Mouse (Mus musculus): ENCODE data around the gene Fstl1. TPM values are rescaled to one million over a fixed set of nuclear protein-coding genes. Genes with fewer than 3 reads are reported as not detected.

Fstl1 gene
- polyA plus RNA-seq, 1 experiment from 2014 or later, result 271 TPM

DNA sequence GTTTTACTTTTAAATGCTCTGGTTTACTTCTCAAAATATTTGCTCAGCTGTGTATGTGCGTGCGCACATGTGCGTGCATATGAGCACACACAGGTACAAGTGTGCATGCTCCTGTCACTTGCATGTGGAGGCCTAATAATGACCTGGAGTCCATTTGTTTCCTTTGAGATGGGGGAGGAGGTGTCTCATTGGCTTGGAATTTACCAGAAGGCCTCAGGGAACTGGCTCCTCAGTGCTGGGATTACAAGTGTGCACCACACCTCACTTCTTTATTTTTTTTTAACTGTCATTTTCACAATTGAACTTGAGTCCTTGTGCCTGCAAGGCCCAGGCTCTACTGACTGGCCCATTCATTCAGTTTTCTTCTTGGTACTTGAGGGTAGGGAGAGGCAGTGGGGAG is 100.7 kb downstream of the Fstl1 start:
- 97% methylated on average over 3 of the region's 3 CpGs for WGBS
- Histone ChIP-seq H3K4me3 (ENCODE audit: low read depth, low read length) (no peak overlapping the region), H3K36me3 (ENCODE audit: control insufficient read depth, insufficient read depth, low read length) (peaks cover 11% of the 10 kb centered on the region)

DNA sequence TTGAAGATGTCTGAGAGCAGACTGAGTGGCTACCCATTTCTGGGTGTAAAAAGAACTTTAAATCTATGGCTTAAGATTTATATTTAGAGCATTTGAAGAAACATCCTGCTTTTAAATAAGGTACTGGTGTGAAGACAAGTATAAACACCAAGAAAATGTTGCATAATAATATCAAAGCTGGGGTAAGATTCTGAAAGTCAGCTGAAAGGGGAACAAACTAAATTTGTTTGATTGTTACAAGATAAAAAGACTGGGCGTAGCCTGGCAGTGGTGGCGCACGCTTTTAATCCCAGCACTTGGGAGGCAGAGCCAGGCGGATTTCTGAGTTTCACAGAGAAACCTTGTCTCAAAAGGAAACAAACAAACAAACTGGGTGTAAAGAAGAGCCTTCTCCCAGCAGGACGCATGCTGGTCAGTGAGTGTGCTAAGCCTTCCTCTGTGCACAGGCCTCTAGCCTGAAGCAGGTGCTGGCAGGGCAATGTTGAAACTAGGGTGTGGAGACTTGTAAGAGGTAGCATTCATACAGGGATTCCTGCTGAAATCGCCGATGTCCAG is 102.4 kb downstream of the Fstl1 start:
- H3K27me3 ChIP-seq (ENCODE audit: control insufficient read depth, insufficient read depth, low read length), result no peaks in the 10 kb centered on the region
- H3K4me2 ChIP-seq (replicated peaks; ENCODE audit: low read depth, low read length), result no peak overlapping the region
- peaks cover 17% of the 10 kb centered on the region for H3K36me3 ChIP-seq (ENCODE audit: control insufficient read depth, insufficient read depth, low read length)
- H3K9me3 ChIP-seq (ENCODE audit: control insufficient read depth, low read length), result no peaks in the 10 kb centered on the region
- no peak overlapping the region for H3K27ac ChIP-seq (ENCODE audit: low read depth, low read length)
- DNase-seq (ENCODE audit: low spot score) (no peak), ATAC-seq (ENCODE audit: low FRiP score) (no peak)
- H3K4me1 ChIP-seq (replicated peaks; ENCODE audit: control insufficient read depth, insufficient read depth, low read length), result no peaks in the 10 kb centered on the region
- WGBS, result 90% methylated on average over 7 of the region's 7 CpGs
- H3K9ac ChIP-seq (ENCODE audit: low read depth, low read length), result no peak overlapping the region
- H3K4me3 ChIP-seq (ENCODE audit: low read depth, low read length), result no peak overlapping the region

More for the DNA sequence above, 100.7 kb downstream of the Fstl1 start:
- no peaks in the 10 kb centered on the region for H3K4me1 ChIP-seq (replicated peaks; ENCODE audit: control insufficient read depth, insufficient read depth, low read length)
- H3K4me2 ChIP-seq (replicated peaks; ENCODE audit: low read depth, low read length), result no peak overlapping the region
- no peaks in the 10 kb centered on the region for H3K9me3 ChIP-seq (ENCODE audit: control insufficient read depth, low read length)
- no peak for DNase-seq (ENCODE audit: low spot score)
- H3K27ac ChIP-seq (ENCODE audit: low read depth, low read length), result no peak overlapping the region
- H3K27me3 ChIP-seq (ENCODE audit: control insufficient read depth, insufficient read depth, low read length), result no peaks in the 10 kb centered on the region
- no peak for ATAC-seq (ENCODE audit: low FRiP score)
- H3K9ac ChIP-seq (ENCODE audit: low read depth, low read length), result no peak overlapping the region

DNA sequence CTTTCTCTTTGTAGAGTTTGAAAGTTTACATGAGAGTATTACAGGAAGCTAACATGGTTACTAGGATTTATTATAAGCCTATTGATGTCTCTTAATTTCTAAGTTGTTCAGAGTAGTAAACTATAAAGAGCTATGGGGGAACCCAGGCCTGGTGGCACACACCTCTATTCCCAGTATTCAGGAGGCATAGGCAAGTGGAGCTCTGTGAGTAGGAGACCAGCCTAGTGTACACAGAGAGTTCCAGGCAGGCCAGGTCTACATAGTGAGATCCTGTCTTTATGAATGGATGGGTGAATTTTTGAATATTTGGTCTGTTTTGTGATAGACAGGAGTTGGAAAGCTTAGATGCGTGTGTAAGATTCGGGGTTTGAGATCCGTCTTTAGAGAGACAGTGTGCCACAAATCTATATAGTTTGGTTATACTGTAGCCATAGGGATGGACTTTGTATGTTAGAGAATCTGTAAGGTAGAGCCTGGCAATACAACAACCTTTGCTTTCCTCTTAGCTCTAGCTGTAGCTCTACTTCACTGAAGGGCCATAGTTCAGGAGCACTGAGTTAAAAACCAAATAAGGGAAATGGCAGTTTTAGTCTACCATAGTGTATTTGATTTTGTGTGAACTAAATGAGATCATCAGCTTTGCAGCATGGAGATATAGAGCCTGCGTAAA is 103.2 kb downstream of the Fstl1 start:
- no peak overlapping the region for H3K27ac ChIP-seq (ENCODE audit: low read depth, low read length)
- DNase-seq (ENCODE audit: low spot score) (no peak), ATAC-seq (ENCODE audit: low FRiP score) (no peak)
- H3K4me3 ChIP-seq (ENCODE audit: low read depth, low read length), result no peak overlapping the region
- H3K9me3 ChIP-seq (ENCODE audit: control insufficient read depth, low read length), result no peaks in the 10 kb centered on the region
- WGBS, result 96% methylated on average over 4 of the region's 4 CpGs
- H3K27me3 ChIP-seq (ENCODE audit: control insufficient read depth, insufficient read depth, low read length), result no peaks in the 10 kb centered on the region
- H3K36me3 ChIP-seq (ENCODE audit: control insufficient read depth, insufficient read depth, low read length), result peaks cover 17% of the 10 kb centered on the region
- H3K9ac ChIP-seq (ENCODE audit: low read depth, low read length), result no peak overlapping the region
- H3K4me1 ChIP-seq (replicated peaks; ENCODE audit: control insufficient read depth, insufficient read depth, low read length), result no peaks in the 10 kb centered on the region
- H3K4me2 ChIP-seq (replicated peaks; ENCODE audit: low read depth, low read length), result no peak overlapping the region

DNA sequence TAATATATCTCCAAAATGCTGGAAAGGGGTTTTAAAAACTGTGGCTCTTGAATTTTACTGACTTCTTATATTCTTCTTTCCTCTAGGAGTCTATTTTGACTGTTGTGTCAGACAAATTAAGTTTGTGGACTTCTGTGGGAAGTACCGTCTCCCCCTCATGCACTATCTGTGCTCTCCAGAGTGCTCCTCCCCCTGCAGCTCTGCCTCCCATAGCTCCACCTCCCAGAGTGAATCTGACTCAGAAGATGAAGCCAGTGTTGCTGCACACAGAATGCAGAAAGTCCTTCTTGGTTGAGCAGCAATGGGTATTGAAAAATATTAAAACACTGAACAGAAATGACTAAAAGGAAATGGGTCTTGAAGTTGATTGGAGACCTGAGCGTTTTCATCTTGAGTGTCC is 104.5 kb downstream of the Fstl1 start:
- DNase-seq (ENCODE audit: low spot score) (no peak), ATAC-seq (ENCODE audit: low FRiP score) (no peak)
- Histone ChIP-seq H3K27ac (ENCODE audit: low read depth, low read length) (no peak overlapping the region), H3K4me1 (replicated peaks; ENCODE audit: control insufficient read depth, insufficient read depth, low read length) (no peaks in the 10 kb centered on the region), H3K9ac (ENCODE audit: low read depth, low read length) (no peak overlapping the region), H3K9me3 (ENCODE audit: control insufficient read depth, low read length) (no peaks in the 10 kb centered on the region), H3K27me3 (ENCODE audit: control insufficient read depth, insufficient read depth, low read length) (no peaks in the 10 kb centered on the region), H3K4me2 (replicated peaks; ENCODE audit: low read depth, low read length) (no peak overlapping the region), H3K36me3 (ENCODE audit: control insufficient read depth, insufficient read depth, low read length) (peaks cover 17% of the 10 kb centered on the region), H3K4me3 (ENCODE audit: low read depth, low read length) (no peak overlapping the region)
- 91% methylated on average over 2 of the region's 2 CpGs for WGBS

Other genes with a start within 250 kb of the Fstl1 start
- 50.5 and 50.8 TPM in 2 replicates for gene Gtf2e1, start 237.1 kb upstream of the Fstl1 start, polyA plus RNA-seq (2014; fragmentation: Nextera tagmentation; extraction: Ambion mirVana)
- gene Rabl3, start 237.0 kb upstream of the Fstl1 start, polyA plus RNA-seq (2014; fragmentation: Nextera tagmentation; extraction: Ambion mirVana), result 42.1 and 45.6 TPM in 2 replicates
- gene Hgd, start 196.7 kb upstream of the Fstl1 start, polyA plus RNA-seq (2014; fragmentation: Nextera tagmentation; extraction: Ambion mirVana), result not detected in 2 replicates
- gene Ndufb4, start 122.4 kb upstream of the Fstl1 start, polyA plus RNA-seq (2014; fragmentation: Nextera tagmentation; extraction: Ambion mirVana), result 54.0 and 60.0 TPM in 2 replicates
- gene Gm36028, start 84.3 kb downstream of the Fstl1 start, polyA plus RNA-seq (2014; fragmentation: Nextera tagmentation; extraction: Ambion mirVana), result 0.26 TPM in 1 of 2 replicates, not detected in the other
- 55.8 and 63.8 TPM in 2 replicates for gene Lrrc58, start 91.5 kb downstream of the Fstl1 start, polyA plus RNA-seq (2014; fragmentation: Nextera tagmentation; extraction: Ambion mirVana)
- gene Gpr156, start 139.6 kb downstream of the Fstl1 start, polyA plus RNA-seq (2014; fragmentation: Nextera tagmentation; extraction: Ambion mirVana), result 4.0 and 4.8 TPM in 2 replicates